Mouse (Mus musculus) B cell, adult 62 days (primary cell): ENCODE results near the gene Tnik. TPM values are rescaled to one million over a fixed set of nuclear protein-coding genes. Genes with fewer than 3 reads are reported as not detected.

ENCODE experiments used
- total RNA-seq: library from RNA; stranded (reverse); gene quantifications from 4 replicates; pipeline ENCODE4 v1.2.4, GENCODE M21; 2023

Gene Tnik
- total RNA-seq: 15.6 to 18.8 TPM (median 18.1 TPM) in 4 replicates

DNA sequence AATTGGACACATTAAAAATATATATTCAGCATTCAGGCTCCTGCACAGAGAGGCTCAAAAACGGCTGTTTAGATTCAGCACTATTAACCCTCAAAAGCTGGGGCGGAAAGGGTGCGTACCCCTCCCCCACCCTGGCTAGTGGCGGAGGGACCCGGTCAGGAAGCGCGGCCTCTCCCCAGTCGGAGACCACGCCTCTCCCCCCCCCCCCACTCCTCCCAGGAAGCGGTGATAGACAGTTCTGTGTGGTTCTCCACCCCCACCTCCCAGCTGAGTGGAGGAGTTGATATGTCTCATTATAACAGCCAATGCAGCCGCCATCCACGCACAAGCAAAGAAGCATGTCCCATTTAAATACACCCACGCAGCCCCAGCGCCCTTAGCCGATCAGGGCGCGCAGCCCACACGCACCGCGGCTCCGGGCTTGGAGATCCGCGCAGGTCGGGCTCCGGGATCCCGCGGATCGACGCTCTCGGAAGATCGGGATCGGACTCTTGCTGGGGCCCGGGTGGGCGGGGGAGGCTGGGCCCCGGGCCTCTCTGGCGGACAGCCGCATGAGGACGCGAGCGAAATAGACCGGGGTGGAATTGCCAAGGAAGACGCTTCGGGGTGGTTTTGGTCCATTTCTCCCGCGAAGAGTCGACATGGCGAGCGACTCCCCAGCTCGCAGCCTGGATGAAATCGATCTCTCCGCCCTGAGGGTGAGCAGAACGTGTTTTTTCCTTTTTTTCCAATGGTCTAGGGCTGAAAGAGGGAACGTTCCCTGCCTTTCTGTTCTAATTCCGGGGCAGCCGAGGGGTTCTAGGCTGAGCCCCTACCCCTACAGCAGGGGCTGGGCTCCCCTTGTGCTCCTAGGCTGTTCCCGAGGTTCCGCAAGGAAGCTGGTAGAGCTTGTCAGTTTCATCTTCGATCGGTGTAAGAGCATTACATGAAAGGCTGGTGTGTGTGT, at the start of gene Tnik:
Gene Tnik (plus strand): TSS at position 213 of the 946 bp plus-strand sequence.

DNA sequence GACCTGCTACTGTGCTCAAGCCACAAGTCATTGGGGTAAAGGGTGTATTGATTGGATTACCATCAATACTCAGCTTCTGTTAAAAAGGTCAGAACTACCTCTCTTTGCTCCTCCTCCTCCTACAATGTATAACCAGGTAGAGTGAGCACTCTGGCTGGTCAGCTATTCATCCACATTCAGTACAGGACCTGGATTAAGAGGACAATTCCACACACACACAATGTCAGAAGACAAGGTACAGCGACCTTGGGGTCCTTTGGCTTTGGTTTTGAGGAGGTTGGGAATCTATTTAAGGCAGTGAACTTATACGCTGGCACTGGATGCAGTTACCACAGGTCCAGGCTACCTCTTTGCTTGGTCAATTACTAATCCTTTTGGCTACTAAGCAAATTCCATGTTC, 434.8 kb downstream of the Tnik start, which contains the start of gene Slc2a2:
Gene Slc2a2 (plus strand): TSS at position 107 of the 400 bp plus-strand sequence.

